Mouse (Mus musculus) bone marrow macrophage, adult 2 months (primary cell): ENCODE measurements around the gene Tmem116.

ENCODE experiments used
- CTCF ChIP-seq: IDR thresholded peaks from 2 replicates; pipeline ENCODE4 v1.5.1; 2012; ENCODE audit warnings: low read depth, mild to moderate bottlenecking, low read length, moderate library complexity
- POLR2A ChIP-seq: IDR thresholded peaks from 2 replicates; pipeline ENCODE4 v1.6.1; 2012; ENCODE audit warnings: mild to moderate bottlenecking, low read depth, low read length, borderline replicate concordance

GRCm38 (mm10) chr5:121462171-121462502, 10.4 kb downstream of the Tmem116 start:
- no peak for TF ChIP-seq CTCF
- TF ChIP-seq POLR2A, result no peak
